Mouse (Mus musculus): Measurements from ENCODE around the gene Mlh3.
"Not testable (repeated sequence)": the region's sequence is repeated elsewhere in the genome, so short reads cannot be mapped to it uniquely, and the experiment has no call there.

Gene Mlh3

DNA sequence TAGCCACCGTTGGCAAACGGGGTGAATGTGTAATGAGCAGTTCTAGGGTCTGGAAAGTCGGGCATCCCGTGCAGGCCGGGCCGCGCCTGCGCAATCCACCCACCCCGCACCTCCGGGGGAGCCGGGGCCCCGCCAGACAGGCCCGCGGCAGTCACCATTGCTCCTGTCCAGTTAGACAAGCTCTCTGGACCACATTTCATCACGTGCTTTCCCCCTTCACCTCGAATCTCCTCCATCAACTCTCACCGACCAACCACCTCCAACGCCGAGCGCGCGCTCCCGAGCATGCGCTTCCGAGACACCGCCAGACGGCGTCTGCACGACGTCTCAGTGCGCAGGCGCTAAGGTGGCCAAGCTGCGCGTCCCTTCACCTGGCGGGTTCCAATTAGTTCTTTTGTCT, at the start of gene Mlh3:
TSS of gene Mlh3 (minus strand) at position 281 of the 400 bp plus-strand sequence.
- DNase-seq (ENCODE audit: low read depth) = peak; percentile 92

DNA sequence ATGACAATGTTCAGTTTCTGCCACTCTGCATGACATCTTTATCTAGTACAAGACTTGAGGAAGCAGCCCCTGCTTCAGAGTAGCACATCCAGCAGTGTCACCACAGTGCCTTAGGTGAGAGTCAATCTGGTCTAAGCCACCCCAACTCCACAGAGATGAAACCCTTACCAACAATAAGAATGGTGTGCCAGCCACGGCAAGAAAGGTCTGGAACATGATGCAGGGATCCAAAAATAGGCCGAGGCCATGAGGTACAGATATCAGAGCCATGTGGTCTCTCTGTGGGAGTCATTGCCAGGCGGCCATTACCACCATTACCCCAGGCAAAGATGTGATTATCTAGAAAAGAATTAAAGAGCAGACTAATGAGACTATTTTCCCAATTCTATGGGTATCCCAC, 38.3 kb upstream of the Mlh3 start:
- DNase-seq (ENCODE audit: low read depth) = no peak

DNA sequence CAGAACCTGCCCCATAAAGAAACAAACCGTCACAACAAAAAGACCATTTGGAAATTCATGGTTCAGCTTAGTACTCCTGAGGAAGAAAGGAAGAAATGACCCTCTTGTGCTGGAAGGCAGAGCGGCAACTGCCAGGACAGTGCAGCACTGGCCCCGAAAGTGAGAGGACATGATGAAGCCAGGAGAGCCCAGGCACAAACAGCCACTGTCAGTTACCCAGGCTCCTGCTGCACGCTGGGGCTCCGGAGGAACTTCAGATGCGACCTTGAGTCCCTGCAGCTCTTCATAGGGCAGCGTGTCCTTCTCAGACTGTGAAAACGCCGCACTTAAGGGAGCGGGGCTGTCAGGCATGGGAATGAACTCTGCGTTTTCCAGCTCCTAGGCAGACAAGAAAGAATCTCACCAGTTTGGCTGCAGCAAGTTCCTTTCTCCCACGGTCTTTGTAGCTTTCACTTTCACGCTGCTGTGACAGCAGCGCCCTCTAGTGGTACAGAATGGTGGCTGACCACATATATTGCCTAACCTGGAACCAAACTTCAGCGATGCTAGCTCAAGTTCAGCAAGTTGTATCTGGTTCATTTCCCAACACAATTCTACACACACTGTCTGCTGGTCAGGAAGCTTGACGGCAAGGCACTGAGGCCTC, 35.0 kb upstream of the Mlh3 start:
- peak; percentile 93 for DNase-seq (ENCODE audit: low read depth)

DNA sequence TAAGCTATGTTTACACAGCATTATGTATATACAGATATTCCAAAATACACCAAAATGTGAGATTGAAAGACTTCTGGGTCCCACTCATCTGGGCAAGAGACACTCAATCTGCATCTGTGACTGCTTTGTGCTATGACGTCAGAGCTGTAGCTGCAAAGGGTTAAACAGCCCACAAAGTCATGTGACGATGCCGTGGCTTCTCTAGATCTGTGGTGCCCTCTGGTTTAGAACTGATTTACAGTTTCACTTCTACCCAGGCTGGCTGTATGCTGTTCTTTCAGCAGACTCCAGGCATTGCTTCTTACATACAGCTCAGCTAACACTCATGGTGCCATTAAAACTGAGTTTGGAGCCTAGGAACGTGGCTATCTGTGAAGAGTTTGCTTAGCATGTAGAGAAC, 34.3 kb upstream of the Mlh3 start:
- DNase-seq (ENCODE audit: low read depth) = peak; percentile 74

DNA sequence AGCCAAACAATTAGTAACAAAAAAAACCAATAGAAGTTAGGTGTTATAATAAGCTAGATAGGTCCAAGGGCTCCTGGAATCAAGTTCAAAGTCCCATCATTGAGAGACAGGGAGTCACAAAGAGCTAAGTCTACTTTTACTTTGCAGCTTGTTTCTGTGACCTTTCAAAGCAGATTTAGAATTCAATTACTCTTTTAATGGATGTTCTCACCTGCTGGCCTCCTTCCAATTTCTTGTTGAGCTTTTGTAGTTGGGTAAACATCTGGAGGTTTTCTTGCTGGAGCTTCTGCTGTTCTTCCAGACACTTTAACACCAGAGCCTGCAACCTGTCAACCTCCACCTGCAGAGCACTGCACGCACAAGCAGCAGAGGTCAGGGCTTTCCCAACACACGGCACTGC, 32.9 kb upstream of the Mlh3 start:
- no peak for DNase-seq (ENCODE audit: low read depth)

DNA sequence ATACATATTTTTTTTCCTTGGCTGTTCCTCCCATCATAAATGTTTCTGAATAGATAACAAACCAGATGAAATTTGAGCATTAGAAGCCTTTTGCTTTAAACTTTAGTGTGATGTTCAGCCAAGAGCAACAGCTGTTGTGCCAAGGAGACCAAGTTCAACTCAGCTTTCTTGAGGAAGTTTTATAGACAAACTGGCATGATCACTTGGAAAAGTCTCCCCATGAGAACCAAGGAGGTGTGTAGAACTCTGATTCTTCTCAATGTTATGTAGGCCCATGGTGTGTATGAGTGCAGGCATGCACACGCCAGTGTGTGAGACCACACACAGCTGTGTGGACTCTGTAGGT, 28.4 kb upstream of the Mlh3 start:
- DNase-seq (ENCODE audit: low read depth) = no peak

DNA sequence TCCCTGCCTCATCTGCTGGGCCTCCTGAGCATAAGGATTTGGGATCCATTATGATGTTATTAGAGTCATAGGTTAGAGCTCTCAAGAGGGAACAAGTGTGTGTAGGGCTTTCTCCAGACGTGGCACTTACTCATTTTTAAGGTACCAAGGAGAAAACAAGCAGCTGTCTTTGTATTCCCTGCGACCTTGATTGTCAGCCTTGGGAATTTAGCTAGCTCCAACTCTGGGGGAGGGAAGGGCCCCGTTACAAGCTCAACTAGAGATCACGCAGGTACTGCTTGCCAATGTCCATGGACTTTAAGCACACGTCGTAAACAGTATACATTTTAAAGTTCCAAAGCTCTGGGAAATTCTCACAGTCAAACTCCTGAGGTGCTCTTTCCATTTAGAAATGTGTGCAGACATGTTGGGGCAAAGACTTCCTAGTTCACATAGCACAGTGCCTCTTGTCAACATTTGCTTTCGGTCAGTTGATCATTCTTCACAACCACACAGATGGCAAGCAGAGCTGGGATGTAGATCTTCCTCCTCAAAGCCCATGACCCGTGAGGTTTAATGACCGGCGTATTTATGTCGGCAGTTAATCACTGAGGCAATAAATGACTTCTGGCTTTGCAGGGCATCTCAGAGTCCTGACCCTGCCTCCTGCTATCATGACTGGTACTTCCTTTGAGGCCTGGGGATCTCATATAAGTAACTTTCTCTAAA, 27.9 kb upstream of the Mlh3 start:
- no peak for DNase-seq (ENCODE audit: low read depth)

DNA sequence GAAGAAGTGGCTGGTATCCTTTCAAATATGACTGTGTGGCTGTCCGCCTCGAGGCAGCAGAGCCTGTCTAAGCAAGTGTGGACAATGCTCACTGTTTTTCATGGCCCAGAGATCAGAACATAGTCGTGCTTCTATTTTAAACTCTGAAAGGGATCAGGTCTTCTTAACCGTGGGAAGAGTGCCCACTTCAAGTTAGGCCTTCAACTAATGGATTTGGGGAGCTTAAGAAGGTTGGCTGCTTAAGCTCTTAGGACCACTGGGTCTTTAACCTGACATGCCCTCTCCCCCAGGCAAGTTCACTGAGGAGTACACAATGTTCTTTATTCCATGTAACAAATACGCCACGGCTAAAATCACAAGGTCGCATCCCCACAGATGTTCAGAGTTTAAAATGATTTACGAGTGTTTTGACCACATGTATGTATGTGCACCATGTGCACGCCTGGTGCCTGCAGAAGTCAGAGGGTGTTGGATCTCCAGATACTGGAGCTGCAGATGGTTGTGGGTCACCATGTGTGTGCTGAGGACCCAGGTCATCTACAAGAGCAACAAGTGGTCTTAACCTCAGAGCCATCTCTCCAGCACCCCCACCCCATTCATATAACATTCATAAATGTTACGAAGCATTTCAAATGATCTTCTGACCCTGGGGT, 27.1 kb upstream of the Mlh3 start:
- DNase-seq (ENCODE audit: low read depth) = no peak

DNA sequence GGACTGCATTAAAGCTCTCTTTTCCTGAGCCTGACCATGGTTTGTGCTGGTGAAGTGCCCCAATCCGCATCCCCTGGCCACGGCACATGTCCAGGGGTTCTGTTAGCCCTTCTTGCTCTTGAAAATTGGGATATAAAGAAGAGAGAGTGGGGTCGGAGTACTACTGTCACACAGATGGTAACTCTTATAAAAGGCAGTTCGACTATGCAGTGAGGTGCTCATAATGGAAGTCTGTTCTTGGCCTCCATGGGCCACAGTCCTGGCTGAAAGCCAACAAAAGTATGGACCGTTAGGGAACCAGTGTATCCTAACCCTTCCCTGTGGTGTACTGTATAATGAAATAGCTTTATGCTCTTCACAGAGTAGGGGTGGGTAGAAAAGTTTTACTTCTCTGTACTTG, 26.5 kb upstream of the Mlh3 start:
- DNase-seq (ENCODE audit: low read depth) = no peak

DNA sequence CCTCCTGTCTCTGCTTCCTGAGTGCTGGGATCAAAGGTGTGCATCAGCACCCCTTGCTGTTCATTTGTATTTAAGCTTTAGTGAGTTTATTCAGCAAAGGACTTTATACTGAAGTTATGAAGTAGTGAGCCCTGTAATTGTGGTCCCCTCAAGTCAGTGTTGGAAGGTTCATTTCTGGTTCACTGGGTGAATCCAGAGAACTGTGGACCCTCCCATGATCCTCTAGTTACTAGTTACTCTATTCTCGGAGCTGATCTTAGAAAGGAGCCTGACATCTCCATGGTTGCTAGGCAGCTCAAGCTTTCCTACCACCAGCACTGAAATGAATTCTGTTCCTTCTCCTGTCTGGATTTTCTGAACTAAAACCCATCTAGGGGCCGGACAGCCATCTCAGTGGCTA, 25.1 kb upstream of the Mlh3 start:
- no peak for DNase-seq (ENCODE audit: low read depth)

DNA sequence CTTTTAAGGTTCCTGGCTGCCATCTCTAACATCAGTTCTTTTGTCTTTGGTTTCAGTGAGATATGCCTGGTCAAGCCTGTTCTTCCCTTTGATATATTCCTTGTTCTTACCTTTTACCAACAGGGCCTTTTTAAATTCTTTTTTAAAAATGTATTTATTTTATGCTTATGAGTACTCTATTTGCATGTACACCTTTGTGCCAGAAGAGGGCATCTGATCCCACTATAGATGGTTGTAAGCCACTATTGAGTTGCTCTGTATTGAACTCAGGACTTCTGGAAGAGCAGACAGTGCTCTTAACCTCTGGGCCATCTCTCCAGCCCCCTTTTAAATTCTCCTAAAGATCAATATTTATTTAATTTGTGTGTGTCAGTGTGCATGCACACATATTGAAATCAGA, 22.5 kb upstream of the Mlh3 start:
- no peak for DNase-seq (ENCODE audit: low read depth)

DNA sequence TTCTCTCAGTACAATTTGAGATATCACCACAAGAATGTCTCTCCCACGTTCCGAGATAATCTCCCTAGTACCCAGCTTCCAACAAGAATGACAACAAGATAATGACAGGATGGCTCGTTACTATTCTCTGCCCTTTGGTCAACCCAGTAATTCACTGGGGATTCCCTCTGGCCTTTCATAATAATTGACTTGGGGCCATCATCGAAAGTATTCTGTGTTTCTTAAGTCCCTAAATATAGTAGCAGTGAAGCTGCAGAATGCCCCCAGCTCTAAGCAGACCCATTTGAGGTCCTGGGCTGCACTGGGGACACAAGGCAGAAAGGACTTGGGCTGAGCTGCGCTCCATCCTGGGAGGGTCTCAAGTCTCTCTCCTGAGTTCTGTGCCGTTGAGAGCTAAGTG, 21.9 kb upstream of the Mlh3 start:
- no peak for DNase-seq (ENCODE audit: low read depth)

DNA sequence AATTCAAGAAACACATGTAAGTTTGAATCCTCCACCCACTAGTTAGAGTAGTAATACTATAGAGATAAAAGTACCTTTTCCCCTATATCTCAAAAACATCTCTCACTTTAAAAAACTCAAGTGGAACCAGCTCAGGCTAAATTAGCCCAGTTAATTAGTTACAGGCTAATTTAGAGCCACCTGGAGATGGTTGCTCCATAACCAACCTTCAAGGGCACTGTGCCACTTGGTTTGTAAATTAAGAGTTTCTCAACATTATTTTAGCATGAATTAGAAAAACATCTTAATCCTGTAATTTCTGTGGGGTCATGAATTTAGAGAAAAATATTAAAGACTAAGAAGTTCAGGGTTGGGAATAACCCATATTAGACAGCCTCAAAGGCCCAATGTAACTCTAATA, 21.1 kb upstream of the Mlh3 start:
- DNase-seq (ENCODE audit: low read depth) = no peak

DNA sequence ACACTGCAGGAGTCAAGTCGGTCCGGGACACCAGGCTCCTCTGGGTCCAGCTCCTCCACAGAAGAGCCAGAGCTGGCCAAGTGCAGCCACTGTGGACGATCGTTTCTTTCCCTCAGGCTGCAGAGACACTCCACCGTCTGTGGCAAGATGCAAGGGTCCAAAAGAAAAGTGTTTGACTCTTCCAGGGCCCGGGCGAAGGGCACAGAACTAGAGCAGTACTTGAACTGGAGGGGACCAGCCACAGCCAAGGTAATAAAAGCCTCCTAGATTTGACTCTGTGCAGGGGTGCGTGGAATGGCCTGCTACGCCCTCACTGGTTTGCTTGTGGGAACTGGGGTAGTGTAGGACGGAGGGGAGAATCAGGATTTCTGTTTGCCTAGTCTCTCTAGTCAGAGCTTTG, 20.2 kb upstream of the Mlh3 start:
- no peak for DNase-seq (ENCODE audit: low read depth)

DNA sequence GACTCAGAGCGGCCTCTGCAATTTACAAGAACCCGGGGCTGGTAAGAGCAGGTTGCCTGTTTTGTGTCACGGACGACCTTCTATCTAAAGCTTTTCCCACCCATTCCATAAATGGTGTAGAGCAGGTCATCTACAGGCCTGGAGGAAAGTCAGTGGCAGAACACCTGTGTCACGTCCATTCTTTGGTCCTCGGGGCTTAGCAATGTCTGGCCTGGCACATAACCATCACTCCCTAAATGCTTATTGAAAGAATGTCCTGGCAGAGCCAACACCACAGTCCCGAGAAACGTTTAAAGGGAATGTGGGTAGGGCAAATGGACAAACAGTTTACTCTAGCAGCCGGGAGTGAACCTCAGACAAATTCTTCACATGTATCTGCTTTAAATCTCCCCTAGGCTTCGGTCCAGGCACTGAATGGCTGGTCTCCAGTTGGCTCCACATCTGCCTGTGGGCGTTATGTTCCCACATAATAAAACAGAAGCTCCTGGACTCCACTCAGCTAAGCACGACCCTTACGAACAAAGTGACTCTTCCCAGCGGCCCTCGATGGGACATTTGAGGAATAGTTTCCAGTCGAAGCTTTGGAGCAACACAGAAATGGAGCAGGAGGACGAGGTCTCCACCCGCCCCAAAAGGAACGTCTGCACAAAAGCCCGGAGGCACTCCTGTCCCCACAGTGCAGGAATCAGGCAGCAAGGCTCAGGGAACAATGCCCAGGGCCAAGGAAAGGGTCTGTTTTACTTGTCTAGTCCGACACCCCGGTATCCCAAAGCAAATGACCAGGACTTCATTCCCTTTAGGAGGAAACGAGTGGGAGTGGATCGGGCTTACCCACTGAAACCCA, 19.0 kb upstream of the Mlh3 start:
- no peak for DNase-seq (ENCODE audit: low read depth)

DNA sequence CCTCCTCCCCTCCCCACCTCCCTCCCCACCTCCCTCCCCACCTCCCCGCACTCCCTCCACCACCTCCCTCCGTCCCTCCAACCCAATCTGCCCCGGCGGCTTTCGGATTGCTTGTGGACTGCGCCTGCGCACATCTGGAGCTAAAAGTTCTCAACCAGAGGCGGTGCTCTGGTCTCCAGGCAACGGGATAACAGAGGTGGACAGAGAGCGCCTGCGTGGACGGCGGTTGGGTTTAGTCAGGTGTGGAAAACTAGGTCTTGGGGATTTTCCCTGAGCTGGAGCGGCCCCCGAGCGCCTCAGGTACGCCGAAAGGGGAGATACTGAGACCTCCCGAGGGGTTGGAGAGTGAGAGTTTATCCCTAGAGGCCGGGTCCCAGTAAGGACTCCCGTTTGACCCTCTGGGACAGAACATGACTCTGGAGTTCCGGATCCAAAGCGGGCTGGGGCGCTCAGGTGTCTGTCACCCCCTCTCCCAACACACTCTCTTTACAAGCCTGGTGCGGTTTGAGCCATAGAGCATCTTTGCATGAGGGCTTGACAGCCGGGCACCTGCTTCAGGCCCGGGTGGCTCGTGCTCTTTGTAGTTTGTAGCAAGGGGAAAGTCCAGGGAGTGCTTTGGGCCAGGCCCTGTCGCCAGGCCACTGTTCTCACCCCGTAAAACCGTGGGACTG, 18.2 kb upstream of the Mlh3 start, which contains the start of gene Zc2hc1c:
TSS of gene Zc2hc1c (plus strand) at position 106 of the 671 bp plus-strand sequence.
- DNase-seq (ENCODE audit: low read depth) = peak; percentile 80

DNA sequence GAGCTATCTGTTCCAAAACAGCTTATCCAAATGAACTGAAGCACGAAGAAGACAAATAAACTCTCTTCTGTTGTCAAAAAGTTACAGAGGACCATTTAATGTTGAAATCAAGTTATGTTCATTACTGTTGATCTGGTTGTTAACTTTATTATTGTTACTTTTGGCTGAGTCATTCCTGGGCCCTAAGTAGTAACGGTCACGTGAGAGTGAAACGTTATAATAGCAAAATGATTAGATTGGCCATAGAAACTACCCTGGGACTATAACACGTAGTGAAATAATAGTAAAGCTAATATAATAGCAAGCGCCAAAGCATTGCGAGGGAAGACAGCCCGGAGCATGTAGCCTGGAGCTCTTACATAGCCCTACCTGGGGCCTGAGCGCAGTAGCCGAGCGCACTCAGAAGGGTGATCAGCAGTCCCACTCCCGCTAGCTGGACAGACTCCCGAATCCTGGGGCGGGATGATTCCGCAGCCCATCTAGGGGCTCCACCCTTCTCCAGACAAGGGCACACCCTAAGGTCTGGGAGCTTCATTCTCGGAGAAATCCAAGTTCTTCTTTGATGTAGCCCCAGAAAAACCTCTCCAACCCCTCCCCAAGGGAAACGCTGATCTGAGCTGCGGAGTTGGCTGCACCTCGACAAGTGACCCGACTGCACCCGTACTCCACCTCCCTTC, 17.5 kb upstream of the Mlh3 start, which contains the start of gene Acyp1:
TSS of gene Acyp1 (minus strand) at position 630 of the 677 bp plus-strand sequence.
- no peak for DNase-seq (ENCODE audit: low read depth)

DNA sequence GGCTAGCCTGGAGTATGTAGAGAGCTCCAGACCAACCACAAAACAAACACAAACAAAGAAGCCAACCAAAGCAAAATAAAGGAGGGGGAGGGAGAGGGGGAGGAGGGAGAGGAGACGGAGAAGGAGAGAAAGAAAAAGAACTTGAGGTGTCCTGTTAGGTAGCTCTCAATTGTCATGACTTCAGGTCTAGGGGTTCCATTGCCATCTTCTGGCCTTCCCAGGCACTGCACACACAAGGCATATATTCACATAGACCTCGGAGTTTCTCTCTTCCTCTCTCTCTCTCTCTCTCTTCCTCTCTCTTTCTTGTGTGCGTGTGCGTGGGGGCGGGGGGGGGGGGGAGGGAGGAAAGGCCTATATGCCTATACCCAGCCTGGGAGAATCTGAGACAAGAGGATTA, 16.5 kb upstream of the Mlh3 start:
- peak; percentile 45 for DNase-seq (ENCODE audit: low read depth)

DNA sequence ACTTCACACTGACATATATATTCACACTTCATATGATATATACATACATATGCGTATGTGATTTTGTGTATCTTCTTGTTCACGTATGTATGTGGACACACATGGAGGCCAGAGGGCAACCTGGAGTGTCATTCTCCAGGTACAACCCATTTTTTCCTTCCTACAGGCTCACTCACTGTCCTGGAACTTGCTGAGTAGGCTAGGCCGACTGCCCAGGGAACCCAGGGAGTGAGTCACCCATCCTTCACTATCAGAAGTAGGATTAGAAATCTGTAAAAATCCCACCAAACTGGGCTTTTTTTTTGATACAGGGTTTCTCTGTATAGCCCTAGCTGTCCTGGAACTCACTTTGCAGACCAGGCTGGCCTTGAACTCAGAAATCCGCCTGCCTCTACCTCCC, 14.6 kb upstream of the Mlh3 start:
- DNase-seq (ENCODE audit: low read depth) = no peak

DNA sequence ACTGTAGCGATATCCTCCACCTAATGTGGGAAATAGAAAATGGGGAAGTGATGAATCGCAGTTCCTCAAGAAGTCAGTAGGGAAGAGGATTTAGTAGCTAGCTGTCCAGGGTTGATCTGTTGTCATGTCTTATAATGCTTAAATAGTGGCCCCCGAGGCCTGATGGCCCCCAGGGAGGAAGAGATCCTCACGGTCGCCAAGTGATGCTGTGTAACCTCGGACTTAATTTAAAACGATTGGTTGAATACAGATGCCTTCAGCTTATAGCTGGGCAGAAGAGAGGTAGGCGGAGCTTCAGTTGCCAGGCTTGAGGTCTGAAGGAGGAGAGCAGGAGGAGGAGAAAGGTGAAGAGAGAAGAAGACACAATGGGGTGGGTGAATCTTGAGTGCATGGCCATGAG, 13.9 kb upstream of the Mlh3 start:
- DNase-seq (ENCODE audit: low read depth) = no peak

DNA sequence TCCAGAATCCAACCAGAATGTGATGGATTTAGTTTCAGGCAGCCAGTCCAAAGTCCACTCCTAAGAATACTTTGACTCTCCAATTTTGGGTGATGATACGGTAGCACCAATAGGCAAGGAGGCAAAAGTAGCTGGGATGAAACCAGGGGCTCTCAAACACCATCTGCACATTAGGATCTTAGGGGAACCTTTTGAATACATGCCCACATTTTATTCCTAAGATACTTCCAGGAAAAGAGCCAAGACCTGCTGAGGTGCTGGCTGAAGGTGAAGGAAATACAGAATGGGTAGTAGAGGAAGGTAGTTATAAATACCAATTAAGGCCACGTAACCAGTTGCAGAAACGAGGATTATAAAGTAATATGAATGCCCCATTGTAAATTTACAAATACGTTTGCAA, 11.4 kb upstream of the Mlh3 start:
- not testable (repeated sequence) for DNase-seq (ENCODE audit: low read depth)
